Mouse (Mus musculus) limb, embryonic 13.5 days (tissue): ENCODE results near the gene Sart1. TPM values are rescaled to one million over a fixed set of nuclear protein-coding genes. Genes with fewer than 3 reads are reported as not detected.

Experiments
- ATAC-seq: fragments of 200-750 bp; cut with Nextera tagmentation; 2 replicates; pipeline ENCODE4 v1.8.0; 2017; ENCODE audit warnings: low read depth, moderate number of reproducible peaks, moderate TSS enrichment; ENCODE audit not compliant: low FRiP score
- H3K27ac ChIP-seq: fragments of 300-500 bp; sonication (generic); 2 replicates; pipeline ENCODE4 v1.5.1; 2015; ENCODE audit warnings: inconsistent platforms, mild to moderate bottlenecking, moderate library complexity
- H3K27me3 ChIP-seq: fragments of 300-500 bp; sonication (generic); 2 replicates; pipeline ENCODE4 v1.6.1; 2015; ENCODE audit warnings: mild to moderate bottlenecking, inconsistent platforms
- H3K36me3 ChIP-seq: fragments of 300-500 bp; sonication (generic); 2 replicates; pipeline ENCODE4 v1.6.1; 2015; ENCODE audit warnings: inconsistent platforms, mild to moderate bottlenecking, moderate library complexity
- H3K4me1 ChIP-seq: fragments of 300-500 bp; sonication (generic); 2 replicates; pipeline ENCODE4 v1.6.1; 2015; ENCODE audit warnings: inconsistent platforms
- H3K4me2 ChIP-seq: fragments of 300-500 bp; sonication (generic); replicated peaks from 2 replicates; pipeline ENCODE4 v1.6.1; 2015; ENCODE audit warnings: inconsistent platforms, mild to moderate bottlenecking, moderate library complexity
- H3K4me3 ChIP-seq: fragments of 300-500 bp; sonication (generic); 2 replicates; pipeline ENCODE4 v1.5.1; 2015; ENCODE audit warnings: moderate library complexity, mild to moderate bottlenecking, inconsistent platforms
- H3K9ac ChIP-seq: fragments of 300-500 bp; sonication (generic); 2 replicates; pipeline ENCODE4 v1.6.1; 2015; ENCODE audit warnings: mild to moderate bottlenecking, inconsistent platforms
- H3K9me3 ChIP-seq: fragments of 300-500 bp; sonication (generic); 2 replicates; pipeline ENCODE4 v1.6.1; 2016; ENCODE audit warnings: inconsistent platforms
- WGBS: fragments of 180-500 bp; shearing (Covaris S2); methylation state at CpG from one replicate; pipeline ENCODE4 v1.1.7; 2015; 5-methylcytosine and 5-hydroxymethylcytosine counted together
- polyA plus RNA-seq: library from polyadenylated mRNA; unstranded; fragments of >200 nt; fragmentation: Nextera tagmentation; extraction: Ambion mirVana; gene quantifications from 2 replicates; pipeline ENCODE4 v1.2.1, GENCODE M21; 2015

The Sart1 gene
- polyA plus RNA-seq, 1 experiment from 2014 or later: 84.8 TPM

- peaks cover 40% of the 10 kb centered on the region for H3K4me1 ChIP-seq
- 0 out of 2 replicates have a peak overlapping the region, but pooled peaks have one; percentile 56 for H3K27ac ChIP-seq
- 78% methylated on average over 8 of the region's 8 CpGs for WGBS
- peaks cover 14% of the 10 kb centered on the region for H3K36me3 ChIP-seq
- H3K9me3 ChIP-seq: no peaks in the 10 kb centered on the region
- H3K9ac ChIP-seq: peak overlapping the region; percentile 82
- peak overlapping the region; percentile 95 for H3K4me2 ChIP-seq
- H3K4me3 ChIP-seq: peak overlapping the region; percentile 100
- peaks cover 7% of the 10 kb centered on the region; the same call in 1 of the 2 replicates for H3K27me3 ChIP-seq
- ATAC-seq: no peak
These were observed 1.9 kb upstream of the Sart1 start for GRCm38 (mm10) chr19:5390416-5390815.

DNA sequence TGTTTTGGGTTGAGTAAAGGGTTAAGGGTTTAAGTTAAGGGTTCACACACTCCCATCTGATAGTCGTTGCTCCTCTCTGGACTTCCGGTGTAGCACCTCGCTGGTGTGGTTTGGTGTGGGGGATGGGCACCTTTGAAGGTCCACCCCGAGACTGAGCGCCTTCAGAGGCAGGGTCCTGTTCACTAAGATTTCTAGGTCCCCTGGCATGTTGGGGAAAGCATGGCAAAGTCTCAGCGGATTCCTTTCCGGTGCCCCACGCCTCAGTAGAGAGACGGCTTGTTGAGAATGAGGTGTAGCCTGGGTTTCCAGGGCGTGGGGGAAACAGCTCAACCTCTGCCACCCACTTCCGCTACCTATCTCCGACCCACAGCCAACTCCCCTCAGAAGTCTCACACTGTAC lies 1.1 kb upstream of the Sart1 start:
- H3K9me3 ChIP-seq: no peaks in the 10 kb centered on the region
- peak overlapping the region; percentile 95 for H3K4me2 ChIP-seq
- H3K27ac ChIP-seq: peak overlapping the region; percentile 56; the same call in 1 of the 2 replicates
- peaks cover 40% of the 10 kb centered on the region for H3K4me1 ChIP-seq
- H3K27me3 ChIP-seq: peaks cover 7% of the 10 kb centered on the region; the same call in 1 of the 2 replicates
- peak overlapping the region; percentile 100 for H3K4me3 ChIP-seq
- WGBS: 11% methylated on average over 12 of the region's 12 CpGs
- peak overlapping the region; percentile 82 for H3K9ac ChIP-seq
- no peak for ATAC-seq
- H3K36me3 ChIP-seq: peaks cover 22% of the 10 kb centered on the region

- H3K4me2 ChIP-seq: peak overlapping the region; percentile 95
- ATAC-seq: peak; percentile 50; the same call in 1 of the 2 replicates
- H3K27ac ChIP-seq: peak overlapping the region; percentile 88
- peaks cover 38% of the 10 kb centered on the region for H3K36me3 ChIP-seq
- WGBS: under 1% methylated on average over 42 of the region's 43 CpGs
- H3K4me3 ChIP-seq: peak overlapping the region; percentile 100
- H3K9ac ChIP-seq: peak overlapping the region; percentile 94
- peaks cover 40% of the 10 kb centered on the region for H3K4me1 ChIP-seq
- no peaks in the 10 kb centered on the region for H3K27me3 ChIP-seq
- H3K9me3 ChIP-seq: no peaks in the 10 kb centered on the region
These were observed 477 bp downstream of the Sart1 start for GRCm38 (mm10) chr19:5388011-5388441.

DNA sequence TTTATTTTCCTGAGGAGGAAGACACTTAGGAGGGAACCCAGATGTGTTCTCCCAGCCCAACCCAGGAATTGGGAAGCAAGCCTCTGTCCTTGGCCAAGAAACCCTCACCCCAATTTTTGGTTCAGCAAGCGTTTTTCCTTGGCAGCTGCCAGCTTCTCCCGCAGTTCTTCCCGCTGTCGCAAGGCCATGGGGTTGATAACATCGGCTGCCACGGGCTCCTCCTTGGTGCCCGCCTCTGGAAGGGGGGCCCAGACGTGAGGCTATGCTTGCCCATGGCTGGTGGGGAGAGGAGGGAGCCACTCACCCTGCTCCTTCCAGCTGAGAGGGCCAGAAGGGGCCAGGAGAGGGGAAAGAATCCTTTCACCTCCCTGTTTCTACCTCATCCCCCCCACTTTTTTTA lies 3.8 kb downstream of the Sart1 start:
- Histone ChIP-seq H3K36me3 (peaks cover 71% of the 10 kb centered on the region), H3K9ac (no peak overlapping the region), H3K4me2 (no peak overlapping the region)

GRCm38 (mm10) chr19:5383326-5383725 lies 5.2 kb downstream of the Sart1 start:
- peaks cover 85% of the 10 kb centered on the region for H3K36me3 ChIP-seq
- no peak for ATAC-seq
- no peak overlapping the region for H3K4me2 ChIP-seq
- no peaks in the 10 kb centered on the region for H3K9me3 ChIP-seq
- H3K27ac ChIP-seq: no peak overlapping the region
- no peak overlapping the region for H3K4me3 ChIP-seq
- H3K27me3 ChIP-seq: no peaks in the 10 kb centered on the region
- H3K4me1 ChIP-seq: peaks cover 17% of the 10 kb centered on the region
- WGBS: 95% methylated on average over 12 of the region's 12 CpGs
- no peak overlapping the region for H3K9ac ChIP-seq

More for the DNA sequence above, 3.8 kb downstream of the Sart1 start:
- no peak for ATAC-seq
- WGBS: 93% methylated on average over 8 of the region's 8 CpGs
- H3K4me3 ChIP-seq: no peak overlapping the region
- H3K4me1 ChIP-seq: peaks cover 23% of the 10 kb centered on the region
- H3K9me3 ChIP-seq: no peaks in the 10 kb centered on the region
- H3K27ac ChIP-seq: no peak overlapping the region
- H3K27me3 ChIP-seq: no peaks in the 10 kb centered on the region

DNA sequence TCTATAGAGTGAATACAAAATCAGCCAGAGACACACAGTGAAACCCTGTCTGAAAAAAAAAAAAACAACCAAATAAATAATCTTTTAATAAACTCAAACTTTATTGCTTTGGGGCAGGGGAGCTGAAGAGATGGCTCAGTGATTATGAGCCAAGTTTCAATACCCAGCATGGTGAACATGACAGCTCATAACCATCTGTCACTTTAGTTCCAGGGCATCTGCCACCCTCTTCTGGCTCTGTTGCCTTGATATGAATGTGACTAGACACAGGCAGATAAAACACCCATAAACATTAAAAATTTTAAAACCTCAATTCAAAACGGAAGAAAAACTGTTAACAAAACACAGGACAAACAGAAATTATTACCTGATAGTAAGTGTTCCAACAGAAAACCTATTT lies 11.1 kb downstream of the Sart1 start:
- peaks cover 82% of the 10 kb centered on the region for H3K36me3 ChIP-seq
- WGBS: 95% methylated on average over 1 of the region's 1 CpGs
- no peaks in the 10 kb centered on the region for H3K9me3 ChIP-seq
- H3K4me2 ChIP-seq: no peak overlapping the region
- H3K27me3 ChIP-seq: no peaks in the 10 kb centered on the region
- no peak overlapping the region for H3K27ac ChIP-seq
- no peaks in the 10 kb centered on the region for H3K4me1 ChIP-seq
- no peak for ATAC-seq
- H3K9ac ChIP-seq: no peak overlapping the region
- no peak overlapping the region for H3K4me3 ChIP-seq

- WGBS: 76% methylated on average over 4 of the region's 4 CpGs
- Histone ChIP-seq H3K4me3 (no peak overlapping the region), H3K4me1 (no peaks in the 10 kb centered on the region), H3K4me2 (no peak overlapping the region), H3K27me3 (no peaks in the 10 kb centered on the region), H3K9me3 (no peaks in the 10 kb centered on the region), H3K9ac (no peak overlapping the region), H3K36me3 (peaks cover 80% of the 10 kb centered on the region), H3K27ac (no peak overlapping the region)
- no peak for ATAC-seq
These were observed 13.8 kb downstream of the Sart1 start for GRCm38 (mm10) chr19:5374748-5375147.

- WGBS: 82% methylated on average over 4 of the region's 4 CpGs
These were observed 14.3 kb downstream of the Sart1 start for GRCm38 (mm10) chr19:5374177-5374576.

GRCm38 (mm10) chr19:5372724-5373123 lies 15.8 kb downstream of the Sart1 start:
- H3K27ac ChIP-seq: no peak overlapping the region
- H3K9me3 ChIP-seq: no peaks in the 10 kb centered on the region
- H3K9ac ChIP-seq: no peak overlapping the region
- no peak overlapping the region for H3K4me3 ChIP-seq
- H3K4me2 ChIP-seq: no peak overlapping the region
- H3K36me3 ChIP-seq: peaks cover 77% of the 10 kb centered on the region
- H3K4me1 ChIP-seq: peaks cover 11% of the 10 kb centered on the region
- H3K27me3 ChIP-seq: no peaks in the 10 kb centered on the region
- 92% methylated on average over 7 of the region's 7 CpGs for WGBS
- no peak for ATAC-seq

More at GRCm38 (mm10) chr19:5374177-5374576, 14.3 kb downstream of the Sart1 start:
- Histone ChIP-seq H3K9me3 (no peaks in the 10 kb centered on the region), H3K27ac (no peak overlapping the region), H3K27me3 (no peaks in the 10 kb centered on the region), H3K9ac (no peak overlapping the region), H3K36me3 (peaks cover 80% of the 10 kb centered on the region), H3K4me1 (no peaks in the 10 kb centered on the region), H3K4me2 (no peak overlapping the region), H3K4me3 (no peak overlapping the region)
- ATAC-seq: no peak

DNA sequence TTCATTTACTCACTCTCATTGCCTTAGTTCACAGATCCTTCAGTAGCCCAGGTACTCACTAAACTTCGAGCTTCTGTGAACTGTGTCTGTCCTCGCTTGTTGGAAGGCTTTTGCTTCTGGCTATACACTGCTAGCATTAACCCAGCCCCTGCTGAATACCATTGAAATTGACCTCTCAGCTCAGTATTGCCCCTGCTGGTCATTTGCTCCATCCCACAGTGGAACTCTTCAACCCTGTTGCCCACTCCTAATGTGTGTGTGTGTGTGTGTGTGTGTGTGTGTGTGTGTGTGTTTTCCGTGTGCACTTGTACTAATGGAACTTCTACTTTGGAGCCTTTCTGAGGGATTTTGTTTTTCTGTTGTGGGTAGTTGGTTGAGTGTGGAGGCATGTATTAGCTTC lies 17.6 kb downstream of the Sart1 start:
- H3K4me2 ChIP-seq: no peak overlapping the region
- ATAC-seq: no peak
- 89% methylated on average over 3 of the region's 3 CpGs for WGBS
- H3K9ac ChIP-seq: no peak overlapping the region
- peaks cover 15% of the 10 kb centered on the region for H3K4me1 ChIP-seq
- no peaks in the 10 kb centered on the region for H3K9me3 ChIP-seq
- no peaks in the 10 kb centered on the region for H3K27me3 ChIP-seq
- H3K4me3 ChIP-seq: no peak overlapping the region
- H3K36me3 ChIP-seq: peaks cover 63% of the 10 kb centered on the region
- no peak overlapping the region for H3K27ac ChIP-seq

- Histone ChIP-seq H3K9ac (peak overlapping the region; percentile 91), H3K4me2 (peak overlapping the region; percentile 93), H3K4me1 (peaks cover 24% of the 10 kb centered on the region), H3K27me3 (no peaks in the 10 kb centered on the region), H3K4me3 (peak overlapping the region; percentile 99), H3K36me3 (peaks cover 65% of the 10 kb centered on the region), H3K9me3 (no peaks in the 10 kb centered on the region), H3K27ac (peak overlapping the region; percentile 95; the same call in 1 of the 2 replicates)
- no peak for ATAC-seq
- WGBS: 9% methylated on average over 11 of the region's 11 CpGs
These were observed 21.0 kb downstream of the Sart1 start for GRCm38 (mm10) chr19:5367455-5367854.

DNA sequence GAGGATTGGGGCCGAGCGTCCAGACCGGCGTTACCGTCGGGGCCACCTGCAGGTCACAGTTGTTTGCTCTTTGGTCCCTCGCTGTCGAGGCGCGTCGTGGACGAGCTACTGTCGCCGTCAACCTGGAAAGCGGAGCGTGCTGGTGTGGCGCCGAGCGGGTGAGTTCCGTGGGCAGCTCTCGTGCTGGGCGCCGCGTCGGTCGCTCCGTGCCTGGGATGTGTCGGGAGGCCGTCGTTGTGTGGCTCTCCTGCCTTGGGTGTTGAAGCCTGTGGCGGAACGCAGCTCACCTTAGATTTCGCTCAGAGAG lies 21.5 kb downstream of the Sart1 start, which contains the start of gene Banf1:
Gene Banf1, minus strand, starts transcription at position 116 of the 307 bp plus-strand sequence.
- peak within 1 kb of the TSS; percentile 95 for H3K27ac ChIP-seq
- peak within 1 kb of the TSS; percentile 99 for H3K4me3 ChIP-seq
- WGBS: under 1% methylated on average over 29 of the region's 33 CpGs
- H3K9ac ChIP-seq: peak within 1 kb of the TSS; percentile 91
- H3K36me3 ChIP-seq: peaks cover 61% of the 10 kb centered on the region
- H3K4me1 ChIP-seq: peaks cover 24% of the 10 kb centered on the region
- H3K27me3 ChIP-seq: no peaks in the 10 kb centered on the region
- no peaks in the 10 kb centered on the region for H3K9me3 ChIP-seq
- no peak for ATAC-seq
- H3K4me2 ChIP-seq: peak within 1 kb of the TSS; percentile 93
